Mouse (Mus musculus): ENCODE results near the gene Edc4.

DNA sequence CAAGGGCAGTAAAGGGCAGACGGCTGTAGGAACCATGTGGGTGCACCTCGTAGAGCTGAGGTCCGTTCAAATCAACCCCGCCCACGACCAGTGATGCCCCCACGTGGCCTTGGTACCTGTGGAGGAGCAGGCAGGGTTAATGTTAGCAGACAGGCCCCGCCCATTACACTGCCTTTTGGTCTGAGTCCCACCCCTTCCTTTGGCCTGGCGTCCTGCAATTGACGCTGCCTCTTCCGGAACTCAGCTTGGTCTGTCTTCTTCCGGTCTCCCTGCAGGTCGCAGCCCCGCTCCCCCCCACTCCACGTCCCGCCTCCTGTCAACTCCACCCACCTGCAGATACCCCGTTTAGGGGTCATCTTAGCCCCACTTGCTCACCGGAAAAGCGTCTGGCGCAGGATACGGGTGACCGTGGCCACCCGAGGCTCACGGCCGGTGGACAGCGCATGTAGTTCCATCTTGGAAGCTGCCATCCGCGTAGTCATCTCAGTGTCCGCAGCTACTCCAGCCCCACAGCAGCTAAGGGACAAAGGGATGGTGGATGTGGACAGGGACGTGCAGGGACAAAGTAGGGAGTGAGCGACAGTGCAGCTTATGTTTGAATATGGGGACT lies 56.3 kb downstream of the Edc4 start:
- TF ChIP-seq CTCF (IDR thresholded peaks at IDR 0.05; ENCODE audit: extremely low read depth, insufficient read depth, low read length), result no peak
- TF ChIP-seq POLR2A (IDR thresholded peaks at IDR 0.05; ENCODE audit: extremely low read depth, insufficient read depth, low read length), result peak; percentile 86
